Mouse (Mus musculus) adrenal gland, adult 2 months (tissue): ENCODE data around the gene Fam53b. TPM values are rescaled to one million over a fixed set of nuclear protein-coding genes. Genes with fewer than 3 reads are reported as not detected.
A peak's percentile ranks its signal among the peaks of the same experiment; 100 is the strongest.

Experiments used
- DNase-seq: peaks from one replicate; pipeline ENCODE4 v3.0.0; 2021
- polyA plus RNA-seq: library from polyadenylated mRNA; depleted of rRNA; stranded (reverse); fragments of >200 nt; gene quantifications from 2 replicates; pipeline ENCODE4 v1.2.3, GENCODE M21; 2012
- total RNA-seq, 2 experiments: library from RNA; stranded (reverse); gene quantifications; 2 replicates each; pipeline ENCODE4 v1.2.3; 2021

The Fam53b gene
- total and polyA plus RNA-seq, 3 experiments, result 61.1 to 140 (median 69.5) TPM

DNA sequence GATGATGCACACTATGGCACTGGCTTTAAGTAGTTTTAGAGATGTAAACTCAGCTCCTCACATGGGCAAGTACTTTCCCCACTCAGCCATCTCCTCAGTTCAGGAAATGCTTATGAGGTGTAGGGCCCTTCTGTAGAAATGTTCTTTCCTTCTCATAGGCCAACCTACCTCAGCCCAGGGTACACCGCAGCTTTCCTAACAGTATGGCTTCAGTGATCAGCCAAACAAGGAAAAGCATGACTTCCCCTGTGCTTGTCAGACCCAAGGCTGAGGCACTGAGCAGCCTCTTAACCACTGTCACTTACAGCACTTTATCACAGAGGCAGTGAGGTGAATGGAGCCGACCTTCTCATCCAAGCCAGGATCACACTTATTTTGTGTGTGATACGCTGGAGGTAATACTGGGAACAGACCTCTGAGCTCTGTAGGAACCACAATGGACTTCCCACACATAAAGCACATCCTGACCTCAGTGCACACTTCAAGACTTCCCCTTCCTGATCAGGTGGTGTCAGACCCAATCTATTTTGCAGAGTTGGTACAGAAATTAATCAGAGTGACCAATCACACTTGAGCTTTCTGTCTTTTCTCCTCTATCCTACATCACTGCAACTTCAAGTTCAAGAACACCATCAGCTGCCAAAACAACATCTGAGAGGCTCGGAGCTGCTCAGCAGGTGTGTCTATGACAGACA is 26.0 kb downstream of the Fam53b start:
- DNase-seq, result peak; percentile 5

DNA sequence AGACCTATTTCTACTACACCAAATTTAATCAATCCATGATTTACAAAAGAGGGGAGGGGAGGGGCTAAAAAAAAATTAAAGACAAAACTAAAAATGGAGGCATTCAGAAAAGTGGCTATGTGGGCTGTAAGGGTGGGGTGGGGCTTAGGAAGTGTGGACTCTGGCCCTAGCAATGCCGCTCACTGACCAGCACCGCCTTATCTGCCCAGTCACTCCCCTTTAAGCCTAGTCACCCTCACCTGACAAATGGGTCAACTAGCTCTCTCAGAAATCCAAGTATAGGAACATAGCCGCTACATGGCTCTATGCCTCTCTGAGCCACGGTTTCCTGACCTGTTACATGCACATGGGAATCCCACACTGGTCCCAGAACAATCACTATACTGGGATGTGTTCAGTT is 26.7 kb downstream of the Fam53b start:
- no peak for DNase-seq

DNA sequence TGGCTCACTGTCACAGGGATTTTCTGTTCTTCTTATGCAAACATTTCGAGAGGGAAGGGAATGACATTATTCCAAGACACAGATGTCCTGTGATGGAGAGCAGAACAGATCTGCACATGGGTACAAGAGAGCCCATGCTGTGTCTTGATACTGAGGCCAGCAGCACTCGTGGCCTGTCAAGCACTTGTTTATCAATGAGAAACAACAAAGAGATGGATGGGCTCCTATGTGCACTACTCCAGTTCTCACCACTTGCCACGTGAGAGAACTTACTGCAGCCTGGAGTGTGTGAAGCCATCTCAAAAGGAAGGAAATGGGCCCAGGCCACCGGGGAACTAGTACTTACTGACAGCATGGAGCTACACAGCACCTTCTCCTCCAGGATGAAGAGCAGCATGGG is 27.2 kb downstream of the Fam53b start:
- no peak for DNase-seq

DNA sequence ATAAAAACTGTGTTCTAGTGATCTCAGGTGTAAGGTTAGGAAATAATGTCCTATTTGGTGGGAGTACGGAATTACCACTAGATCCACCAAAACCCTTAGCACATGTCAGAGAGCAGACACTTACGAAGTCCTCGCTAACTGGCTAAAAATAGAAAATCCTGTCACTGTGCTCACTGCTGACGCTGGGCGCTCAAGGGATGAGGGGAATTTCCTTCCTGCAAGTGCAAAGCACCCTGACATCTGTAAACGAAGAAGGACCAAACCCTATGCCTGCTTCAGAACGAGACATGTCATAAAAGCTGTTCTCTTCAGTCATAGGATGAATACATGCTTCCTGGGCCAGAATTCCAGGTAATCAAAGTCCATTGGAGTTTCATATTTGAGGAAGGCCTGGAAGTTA is 27.7 kb downstream of the Fam53b start:
- DNase-seq, result no peak

DNA sequence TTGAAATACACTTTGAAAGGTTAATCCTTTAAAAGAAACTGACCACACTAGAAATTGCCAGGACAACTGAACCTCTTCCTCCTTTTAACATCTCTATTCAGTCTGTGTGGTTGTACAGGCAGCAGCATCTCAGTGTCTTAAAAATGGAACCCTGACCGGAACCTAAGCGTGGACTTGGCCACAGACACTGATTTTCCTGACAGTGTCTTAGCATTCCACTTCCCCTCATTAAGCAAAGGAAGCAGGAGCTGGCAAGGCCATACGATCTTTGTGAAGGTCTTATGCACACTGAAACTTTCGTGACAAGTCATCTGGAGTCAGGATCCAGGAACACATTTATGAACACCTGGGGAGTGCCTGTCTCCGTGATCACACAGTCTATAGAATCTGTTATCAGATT is 29.6 kb downstream of the Fam53b start:
- DNase-seq, result peak; percentile 12

DNA sequence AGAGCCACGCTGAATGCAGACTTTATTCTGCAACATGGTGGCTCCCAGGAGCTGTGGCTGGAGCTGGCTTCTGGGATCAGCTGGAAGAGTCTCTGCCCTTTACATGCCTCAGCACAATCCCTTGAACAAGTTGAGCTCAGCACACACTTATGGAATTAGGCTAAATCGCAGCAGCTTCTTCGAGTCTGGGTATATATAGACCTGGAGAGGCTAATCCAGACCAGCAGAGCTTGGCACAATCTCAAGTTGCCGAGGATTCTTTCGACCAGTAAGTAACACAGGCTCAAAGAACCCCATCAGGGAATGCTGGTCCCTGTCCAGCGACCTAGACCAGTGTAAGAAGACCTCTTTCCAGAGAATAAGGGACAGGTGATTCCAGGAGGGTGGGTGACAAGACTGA is 31.8 kb downstream of the Fam53b start:
- no peak for DNase-seq

DNA sequence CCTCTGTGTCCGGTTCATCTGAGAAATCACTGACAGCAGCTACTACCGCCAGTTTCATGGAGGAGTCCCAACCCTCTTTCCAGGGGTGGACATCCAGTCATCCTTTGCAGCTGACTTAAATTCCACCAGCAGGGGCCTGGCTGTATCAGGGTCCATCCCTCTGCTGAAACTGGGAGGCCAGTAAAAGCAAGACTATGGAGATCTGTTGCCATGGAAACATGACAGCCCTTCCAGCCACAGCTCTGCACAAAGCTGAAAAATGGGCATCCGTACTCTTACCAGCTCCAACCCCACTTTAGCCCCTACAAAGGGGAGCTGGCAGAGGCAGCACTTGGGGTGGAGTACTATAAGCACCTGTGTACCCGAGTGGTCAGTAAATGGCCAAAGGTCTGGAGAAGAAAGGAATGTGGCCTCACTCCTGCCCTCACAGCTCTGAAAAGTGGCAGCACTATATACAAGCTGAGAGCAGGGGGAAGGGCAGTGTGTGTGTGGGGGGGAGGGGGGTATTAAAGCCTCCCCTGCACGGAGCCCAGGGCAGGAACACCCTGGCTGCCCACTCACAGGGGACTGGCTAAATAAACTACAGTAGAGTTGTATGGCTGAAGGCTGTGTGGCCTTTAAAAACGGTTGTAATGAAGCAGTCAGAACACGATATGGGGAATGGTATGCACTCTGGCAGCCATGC is 32.4 kb downstream of the Fam53b start:
- DNase-seq, result no peak

DNA sequence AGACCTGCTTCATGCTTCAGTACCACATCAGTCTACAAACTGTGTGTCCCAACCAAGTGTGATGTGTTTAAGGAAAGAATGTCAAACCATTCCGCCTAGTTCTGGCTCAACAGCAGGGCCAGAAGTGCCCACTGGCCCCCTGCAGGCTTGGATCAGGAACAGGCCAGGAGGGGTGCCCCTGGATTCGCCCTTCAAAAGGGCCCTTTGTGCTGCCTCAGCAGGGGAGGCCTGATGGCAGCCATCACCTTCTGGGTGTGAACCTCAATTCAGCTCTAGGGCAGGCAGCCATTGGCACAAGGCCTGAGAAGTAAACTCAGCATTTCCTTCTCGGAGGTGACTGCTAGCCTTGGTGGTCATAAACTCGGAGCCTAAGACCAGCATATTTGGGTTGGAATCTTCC is 33.1 kb downstream of the Fam53b start:
- no peak for DNase-seq

DNA sequence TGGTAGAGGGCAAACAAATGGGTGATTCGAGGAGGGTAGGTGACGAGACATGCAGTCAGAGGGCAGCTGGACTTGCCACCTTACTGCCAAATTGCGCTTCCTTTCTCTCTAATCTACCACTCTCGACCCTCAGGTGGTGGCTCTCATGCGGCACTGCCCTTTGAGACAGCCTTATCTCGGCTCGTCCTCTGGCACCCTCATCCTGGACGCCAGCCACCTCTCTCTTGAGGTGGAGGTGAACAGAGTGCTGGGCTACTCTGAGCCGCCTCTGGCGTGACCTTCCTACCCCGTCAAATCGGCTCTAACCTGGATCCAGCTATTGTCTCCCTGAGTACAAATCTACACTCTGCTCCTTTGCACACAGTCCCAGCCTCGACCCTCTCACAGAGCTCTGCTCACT is 35.1 kb downstream of the Fam53b start:
- no peak for DNase-seq

DNA sequence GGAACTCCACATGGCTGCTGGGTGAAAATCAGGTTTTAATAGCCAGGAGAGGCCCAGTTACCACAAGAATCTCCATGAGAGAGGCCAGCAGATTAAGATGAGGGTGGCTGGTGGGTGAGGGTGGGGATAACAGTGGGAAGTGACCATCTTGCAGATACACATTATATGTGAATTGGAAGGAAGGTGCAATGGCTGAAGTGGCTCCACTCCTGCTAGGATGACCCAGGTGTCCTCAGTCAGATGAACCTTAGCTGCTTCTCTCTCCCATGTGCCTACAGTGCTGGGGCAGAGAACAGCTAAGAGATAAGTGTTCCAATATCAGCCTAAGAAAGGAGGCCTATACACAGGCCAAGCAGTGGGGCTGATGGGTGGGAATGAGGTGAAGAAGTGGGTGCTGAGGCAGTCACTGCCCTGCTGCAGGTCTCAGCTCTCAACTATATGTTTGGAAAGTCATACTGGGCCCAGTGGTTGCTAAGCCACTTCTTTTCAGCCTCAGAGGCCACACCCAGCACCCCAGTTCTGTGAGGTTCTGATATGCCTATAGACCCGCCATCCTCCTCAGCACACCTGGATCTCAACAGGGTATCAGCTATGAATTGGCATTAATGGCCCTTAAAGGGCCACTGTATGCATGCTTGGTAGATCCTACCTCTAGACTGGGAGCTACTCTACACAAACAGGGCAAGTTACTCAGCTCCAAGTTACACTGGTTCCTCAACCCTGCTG is 35.8 kb downstream of the Fam53b start:
- DNase-seq, result no peak

DNA sequence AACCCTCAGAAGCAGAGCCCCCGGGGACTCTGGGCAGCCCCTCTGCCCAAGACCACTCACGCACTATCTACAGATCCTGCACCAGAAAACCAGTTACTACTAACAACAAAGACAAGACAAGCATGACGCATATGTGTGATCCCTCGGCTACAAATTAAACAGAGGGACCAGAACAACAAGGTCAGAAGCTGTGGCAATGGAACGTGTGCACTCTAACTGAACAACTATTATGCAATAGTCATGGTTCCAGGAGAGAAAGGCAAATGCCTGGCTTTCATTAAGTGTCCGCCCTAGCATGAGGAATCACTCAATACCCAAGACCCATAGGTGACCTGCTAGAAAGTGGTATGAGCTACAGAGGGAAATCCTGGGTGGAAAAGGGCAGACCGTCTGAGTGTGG is 36.6 kb downstream of the Fam53b start:
- no peak for DNase-seq

DNA sequence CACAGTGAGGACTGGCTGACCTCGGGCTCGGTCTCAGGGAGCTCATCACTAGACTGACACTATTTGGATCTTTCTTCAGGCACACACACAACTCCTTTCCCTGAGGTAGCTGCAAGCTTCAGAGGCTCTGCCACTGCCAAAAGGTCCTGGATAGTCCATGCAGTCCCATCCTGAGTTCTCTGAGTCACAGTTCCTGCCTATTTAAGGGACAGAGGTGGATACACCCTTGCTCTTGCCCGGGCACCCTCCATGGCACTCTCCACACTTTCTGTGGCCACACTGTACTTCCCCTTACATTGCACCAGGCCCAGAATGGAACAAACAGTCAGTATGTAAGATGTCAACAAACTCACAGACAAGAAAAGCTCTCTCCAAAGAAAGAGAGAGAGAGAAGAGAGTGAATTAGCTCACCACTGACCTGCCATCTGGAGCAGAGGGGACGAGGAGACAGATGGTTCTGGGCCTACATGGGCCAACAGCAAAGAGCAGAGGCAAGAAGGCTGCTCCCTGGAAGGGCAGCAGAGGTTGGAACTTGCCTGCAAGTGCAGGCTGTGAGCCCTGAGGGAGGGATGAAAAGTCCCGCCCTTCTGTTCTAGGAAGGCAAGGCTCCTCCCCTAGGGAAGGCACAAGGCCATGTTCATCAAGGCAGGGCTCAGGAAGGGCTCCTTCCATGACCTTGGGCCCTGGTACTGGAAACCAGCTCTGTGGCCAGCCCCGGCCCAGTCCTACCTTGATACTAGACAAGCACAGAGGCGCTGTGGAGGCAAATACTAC is 37.2 kb downstream of the Fam53b start:
- DNase-seq, result peak; percentile 92

DNA sequence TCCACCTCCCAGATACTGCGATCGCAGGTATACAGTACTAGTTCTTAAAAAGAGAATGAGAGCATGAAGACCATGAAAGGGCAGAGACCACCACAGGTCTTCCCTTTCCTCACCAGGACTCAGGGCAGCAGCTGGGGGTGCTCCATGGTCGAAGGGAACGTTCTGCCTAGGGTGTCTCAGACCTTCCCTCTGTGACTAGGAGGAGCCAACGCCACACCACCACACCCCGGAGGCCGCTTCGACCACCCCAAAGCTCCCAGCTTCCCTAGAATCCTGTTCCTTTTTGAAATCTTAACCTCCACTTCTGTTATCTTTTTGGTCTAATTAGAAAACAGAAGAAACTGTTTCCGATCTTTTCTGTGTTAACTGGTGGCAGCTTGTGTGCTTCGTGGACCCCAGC is 37.8 kb downstream of the Fam53b start:
- DNase-seq, result no peak

DNA sequence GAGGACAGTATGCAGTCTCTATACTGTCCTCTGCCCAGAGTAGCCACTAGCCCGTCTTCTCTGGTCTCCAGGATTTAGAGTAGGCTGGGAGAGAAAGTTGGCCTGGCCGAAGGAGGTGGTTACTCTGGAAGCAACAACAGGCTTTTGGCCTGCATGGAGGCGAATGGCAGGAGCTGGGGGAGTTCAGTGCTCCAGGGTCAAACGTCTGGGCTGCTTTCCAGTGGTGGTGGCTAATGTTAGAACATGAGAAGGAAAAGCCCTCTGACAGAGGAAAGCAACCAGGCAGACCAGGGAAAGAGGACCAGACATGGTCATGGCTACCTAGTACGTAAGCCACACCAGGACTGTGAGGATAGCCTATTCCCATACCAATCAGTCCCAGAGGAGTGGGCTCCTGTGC is 38.4 kb downstream of the Fam53b start:
- DNase-seq, result peak; percentile 90

DNA sequence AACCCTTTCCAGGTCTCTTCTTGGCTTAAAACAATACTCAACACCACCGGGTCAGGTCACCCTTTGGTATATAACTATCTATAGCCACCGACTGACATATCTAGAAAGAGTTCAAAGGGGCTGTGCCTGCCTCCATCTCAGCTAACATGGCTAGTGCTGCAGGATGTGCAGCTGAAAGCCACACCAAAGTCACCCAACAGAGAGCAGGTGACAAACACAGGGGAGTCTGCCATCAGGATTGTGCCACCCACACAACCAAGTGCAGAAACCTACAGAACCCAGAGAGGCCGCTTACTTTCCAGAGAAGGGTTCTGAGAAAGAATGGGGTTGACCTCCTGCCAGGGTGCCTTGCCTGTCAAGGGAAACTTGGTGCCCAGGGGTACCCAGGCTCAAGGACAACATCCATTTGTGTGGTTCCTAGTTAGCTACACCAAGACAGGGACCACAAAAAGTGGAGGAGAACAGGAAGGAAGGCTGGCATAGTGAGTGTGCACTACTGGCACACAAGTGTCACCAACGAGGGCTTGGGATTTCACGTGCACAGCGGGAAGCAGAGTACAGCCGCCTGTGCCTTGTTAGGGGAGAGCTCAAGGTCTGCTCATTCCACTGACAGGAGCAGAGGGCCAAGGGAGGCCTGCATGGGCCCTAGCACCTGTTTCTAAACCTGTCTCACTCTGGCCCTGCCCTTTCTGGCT is 40.5 kb downstream of the Fam53b start:
- DNase-seq, result no peak

DNA sequence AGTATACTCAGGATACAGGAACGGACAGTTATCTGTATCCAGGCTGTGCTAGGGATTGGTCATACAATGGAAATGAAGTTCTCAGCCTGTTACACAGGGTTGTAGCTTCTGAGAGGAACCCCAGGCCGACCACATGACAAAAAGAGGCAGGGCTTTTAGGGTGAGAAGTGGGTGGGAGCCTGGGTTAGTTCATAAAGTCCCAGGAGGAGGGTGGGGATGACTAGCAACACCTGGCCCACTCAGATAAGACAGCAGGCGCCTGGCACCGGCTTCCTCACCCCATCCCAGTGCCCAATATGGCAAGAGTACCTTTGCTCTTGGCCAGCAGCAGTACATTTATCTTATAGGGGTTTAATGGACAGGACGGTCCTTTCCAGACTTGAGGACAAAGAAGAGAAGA is 41.2 kb downstream of the Fam53b start:
- no peak for DNase-seq

DNA sequence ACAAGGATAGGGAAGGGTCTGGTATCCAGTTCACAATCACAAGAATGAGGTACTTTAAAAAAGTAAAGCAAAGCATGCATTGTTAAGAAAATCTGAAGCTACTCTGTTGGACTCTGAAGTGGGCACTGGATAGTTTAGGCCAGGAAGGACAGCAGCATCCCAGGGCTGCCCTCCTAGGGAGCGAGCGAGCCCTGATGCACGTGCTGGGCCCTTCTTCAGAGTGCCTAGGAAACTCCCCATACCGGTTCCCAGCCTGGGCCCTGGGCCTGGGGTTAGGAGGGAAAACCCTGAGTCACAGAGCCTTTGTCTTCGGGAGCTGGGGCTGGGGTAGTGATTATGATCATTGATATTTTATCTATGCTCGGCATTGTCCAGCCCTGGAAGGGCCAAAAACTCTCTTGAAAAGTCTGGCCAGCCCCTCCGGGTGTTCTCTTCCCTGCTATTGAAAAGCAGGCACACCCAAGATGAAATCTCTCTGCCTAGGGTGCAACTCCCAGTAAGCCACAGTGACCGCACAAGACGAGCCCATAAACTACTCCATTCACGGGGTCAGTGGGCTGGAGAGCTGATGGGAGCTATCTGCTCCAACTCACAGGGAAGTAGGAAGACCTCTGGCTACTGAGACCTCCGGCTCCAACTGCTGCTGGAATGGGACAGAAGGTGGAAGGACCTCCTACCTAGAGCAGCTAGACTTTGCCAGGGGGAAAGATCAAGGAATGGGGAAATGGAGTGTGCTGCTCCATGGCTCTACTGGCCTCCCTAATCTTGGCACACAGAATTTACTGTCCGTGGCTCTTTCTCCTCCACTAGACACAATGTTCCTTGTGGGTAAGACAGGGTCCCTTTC is 45.0 kb downstream of the Fam53b start:
- no peak for DNase-seq

DNA sequence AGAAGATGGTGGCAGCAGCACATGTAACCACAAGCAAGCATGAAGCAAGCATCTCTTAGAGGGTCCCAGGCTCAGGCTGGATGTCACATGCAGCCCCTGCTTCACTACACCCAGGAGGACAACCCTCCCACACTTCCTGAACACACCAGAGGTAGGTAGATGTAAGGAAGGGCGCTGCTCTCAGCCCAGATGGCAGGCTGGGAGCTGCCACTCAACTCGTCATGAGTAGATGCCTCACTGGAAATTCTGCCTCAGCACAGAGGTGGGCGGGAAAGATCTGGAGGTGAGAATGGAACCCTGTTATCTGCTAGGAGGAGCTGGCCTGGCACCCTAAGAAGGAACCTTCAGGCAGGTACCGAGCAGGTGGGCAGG is 45.7 kb downstream of the Fam53b start:
- no peak for DNase-seq

DNA sequence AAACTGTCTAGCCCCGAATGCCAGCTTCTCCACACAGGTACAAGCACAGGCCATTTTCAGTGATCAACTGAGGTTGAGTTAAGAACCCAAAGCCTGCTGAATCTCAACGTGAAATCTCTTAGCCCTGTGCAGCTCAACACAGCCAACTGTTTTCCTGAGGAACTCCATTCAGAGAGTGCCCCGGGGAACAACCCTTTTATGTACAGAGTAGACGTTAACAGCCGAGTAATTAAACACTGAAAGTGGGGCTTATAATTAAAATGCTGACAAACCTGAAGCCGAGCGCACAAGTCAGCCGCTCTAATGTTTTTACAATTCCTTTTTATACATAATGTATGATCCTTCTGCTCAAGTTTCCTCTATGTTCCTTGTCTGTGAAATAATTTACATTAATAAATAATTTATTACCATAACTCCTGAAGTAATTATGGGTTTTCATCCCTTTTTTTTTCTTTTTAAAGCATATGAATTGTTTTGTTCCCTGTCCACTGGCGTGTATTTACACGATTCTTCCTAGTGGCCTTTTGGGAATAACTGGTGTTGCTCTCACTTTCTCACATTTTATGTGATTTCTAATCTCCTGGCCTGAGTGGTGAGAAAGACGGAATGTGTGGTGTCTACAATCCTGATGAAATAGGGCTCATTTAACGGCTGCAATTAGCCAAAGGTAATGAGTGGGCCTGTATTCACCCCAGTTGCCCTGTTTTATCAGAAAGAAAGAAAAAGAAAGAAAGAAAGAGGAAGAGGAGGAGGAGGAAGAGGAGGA is 46.3 kb downstream of the Fam53b start:
- DNase-seq, result no peak

DNA sequence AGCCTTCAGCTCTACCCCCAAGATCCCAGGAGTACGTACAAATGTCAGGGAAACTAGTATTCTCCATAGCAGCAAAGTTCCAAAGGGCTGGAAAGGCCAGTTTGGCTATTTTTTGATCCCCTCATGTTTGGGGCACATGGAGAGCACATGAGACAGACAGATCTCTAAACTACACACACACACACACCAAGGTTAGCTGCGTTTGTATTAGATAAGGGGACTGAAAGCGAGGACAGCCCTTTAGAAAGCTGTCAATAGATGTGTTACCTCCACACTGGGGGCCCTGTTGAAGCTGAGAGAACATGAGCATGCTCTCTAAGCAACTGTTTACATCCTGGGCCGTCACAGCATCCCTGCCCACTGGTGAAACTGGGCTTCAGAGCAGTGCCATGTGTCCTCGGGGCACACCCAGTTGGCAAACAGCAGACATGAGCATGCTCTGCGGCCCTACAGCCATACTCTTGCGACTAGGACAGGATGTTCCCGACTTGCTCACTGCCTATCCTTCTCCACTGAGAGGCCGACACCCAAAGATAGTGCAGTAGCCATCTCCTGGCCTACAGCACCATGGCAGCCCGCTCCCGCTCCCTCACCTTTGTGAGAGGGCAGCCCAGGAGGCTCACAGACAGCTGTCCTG is 47.3 kb downstream of the Fam53b start:
- DNase-seq, result no peak
